Mouse (Mus musculus) layer of hippocampus, adult 11-12 months (tissue): ENCODE measurements around the gene Gpr63.
"Not testable (repeated sequence)": the region's sequence is repeated elsewhere in the genome, so short reads cannot be mapped to it uniquely, and the experiment has no call there.

Source experiments
- DNase-seq: peaks from one replicate; pipeline ENCODE4 v3.0.0; 2022; ENCODE audit warnings: low spot score

Gene Gpr63

GRCm38 (mm10) chr4:24966299-24966991 lies at the start of gene Gpr63:
TSS of gene Gpr63 (plus strand) at chr4:24966407.
- DNase-seq, result peak; percentile 71

DNA sequence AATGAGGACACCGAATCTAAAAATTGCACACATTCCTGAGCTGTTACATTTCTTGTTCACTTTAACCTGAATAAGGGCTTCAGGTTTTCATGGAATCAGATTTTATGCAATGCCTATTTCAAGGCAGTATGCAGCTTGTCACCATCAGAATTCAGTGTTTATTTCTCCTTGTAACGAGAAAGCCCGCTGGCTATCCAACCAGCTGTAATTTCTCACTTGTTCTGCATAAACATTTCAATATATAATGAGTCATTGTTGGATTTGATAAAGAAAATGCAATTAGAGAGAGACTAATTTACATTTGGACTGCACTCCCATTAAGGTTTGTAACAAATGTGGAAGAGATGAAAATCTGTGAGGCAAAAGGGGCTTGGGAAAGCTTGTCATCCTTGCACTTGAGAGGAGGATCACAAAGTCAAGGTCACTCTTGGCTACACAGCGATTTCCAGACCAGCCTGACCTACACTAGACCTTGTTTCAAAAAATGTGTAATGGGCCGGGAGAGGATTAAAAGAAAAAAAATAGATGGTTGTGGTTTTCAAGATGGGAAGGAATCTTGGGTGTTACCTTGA lies 46.1 kb upstream of the Gpr63 start:
- DNase-seq, result no peak

DNA sequence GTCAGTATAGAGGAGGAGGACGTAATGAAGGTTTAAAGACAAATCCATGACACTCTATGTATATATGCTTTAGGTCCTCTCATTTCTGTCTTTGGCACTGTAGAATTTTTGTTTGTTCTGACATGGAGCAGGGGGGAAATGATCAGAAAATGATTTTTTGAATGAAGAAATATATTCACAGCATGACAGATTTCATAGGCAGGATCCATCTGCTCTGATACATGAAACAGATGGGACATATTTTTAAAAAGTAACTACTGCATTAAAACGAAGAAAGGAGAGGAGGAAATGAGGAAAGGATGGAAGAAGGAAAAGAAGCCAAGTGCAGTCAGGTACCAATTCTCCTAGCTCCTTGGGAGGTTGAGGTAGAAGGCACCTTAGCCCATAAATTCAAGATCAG lies 41.5 kb upstream of the Gpr63 start:
- no peak for DNase-seq

- DNase-seq, result no peak
These were observed 37.9 kb upstream of the Gpr63 start for GRCm38 (mm10) chr4:24928260-24928780.

DNA sequence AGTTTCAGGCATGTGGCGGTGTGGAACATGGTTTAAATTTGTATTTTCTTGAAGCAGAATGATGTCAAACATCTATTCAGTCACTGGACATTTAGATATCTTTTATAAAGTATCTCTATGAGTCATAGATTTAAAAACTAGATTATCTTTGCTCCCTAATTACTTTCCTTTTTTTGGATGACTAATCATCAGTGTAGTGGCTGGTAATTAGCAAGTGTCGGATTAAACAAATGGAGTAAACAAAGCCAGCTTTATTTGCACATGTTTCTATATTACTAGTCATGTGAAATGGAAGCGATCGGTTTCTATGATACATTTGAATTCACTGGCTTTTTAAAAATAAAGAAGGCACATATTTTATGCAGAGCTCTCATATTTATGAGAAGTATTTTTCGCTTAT lies 37.3 kb upstream of the Gpr63 start:
- DNase-seq, result no peak

DNA sequence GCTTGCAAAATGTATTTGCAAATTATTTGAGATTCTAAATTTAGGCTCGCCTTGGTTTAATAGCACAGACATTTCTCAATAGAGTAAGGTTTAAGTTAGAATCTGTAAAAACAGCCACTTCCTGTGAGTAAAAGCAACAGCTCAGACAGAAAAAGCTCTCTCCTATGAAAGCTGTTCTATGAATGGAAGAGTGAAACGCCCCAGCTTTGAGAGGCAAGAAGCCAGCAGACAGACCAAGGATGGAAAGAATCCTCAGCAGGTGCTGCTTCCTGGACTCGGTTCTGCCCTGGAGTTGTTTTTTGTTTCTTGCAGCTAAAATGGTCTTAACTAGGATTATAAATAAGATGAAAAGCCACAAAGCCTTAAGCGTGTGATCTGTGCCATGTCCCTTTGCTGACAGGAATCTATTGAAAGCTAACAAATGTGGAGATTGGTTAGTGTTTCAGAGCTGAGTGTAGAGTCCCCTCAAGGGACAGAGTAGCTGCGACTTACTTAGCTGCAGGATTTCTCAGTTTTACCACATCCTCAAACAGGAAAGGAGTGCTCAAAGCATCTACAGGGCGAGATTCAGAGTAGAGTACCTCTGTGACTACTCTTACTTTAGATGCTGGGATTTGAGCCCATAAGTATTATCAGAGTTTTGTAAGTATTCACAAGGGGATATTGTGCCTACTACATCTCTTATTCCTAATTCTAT lies 23.3 kb upstream of the Gpr63 start:
- DNase-seq, result no peak

GRCm38 (mm10) chr4:24965918-24966298 lies 299 bp upstream of the Gpr63 start:
- DNase-seq, result no peak

GRCm38 (mm10) chr4:24967251-24967650 lies 1.0 kb downstream of the Gpr63 start:
- DNase-seq, result no peak

DNA sequence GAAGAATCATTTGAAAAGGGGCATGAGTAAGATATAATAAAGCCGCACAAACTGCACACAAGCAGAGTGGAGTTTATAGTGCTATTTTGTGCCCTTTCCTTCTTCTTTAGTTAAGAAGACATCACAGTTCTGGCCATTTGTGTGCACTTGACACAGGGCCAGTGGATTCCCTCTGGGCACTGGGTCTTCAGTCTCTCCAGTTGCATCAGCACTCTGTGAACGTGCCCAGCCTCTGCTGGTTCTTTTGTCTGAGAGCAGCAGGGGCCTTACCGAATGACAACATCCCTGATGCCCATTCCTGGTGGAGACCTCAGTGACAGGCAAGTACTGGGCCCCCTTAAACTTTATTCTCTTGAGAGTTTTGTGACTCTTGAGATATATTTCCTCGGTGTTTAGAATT lies 12.4 kb downstream of the Gpr63 start:
- no peak for DNase-seq

- no peak for DNase-seq
These were observed 19.4 kb downstream of the Gpr63 start for GRCm38 (mm10) chr4:24985612-24986011.

GRCm38 (mm10) chr4:24991475-24991874 lies 25.3 kb downstream of the Gpr63 start:
- DNase-seq, result no peak

DNA sequence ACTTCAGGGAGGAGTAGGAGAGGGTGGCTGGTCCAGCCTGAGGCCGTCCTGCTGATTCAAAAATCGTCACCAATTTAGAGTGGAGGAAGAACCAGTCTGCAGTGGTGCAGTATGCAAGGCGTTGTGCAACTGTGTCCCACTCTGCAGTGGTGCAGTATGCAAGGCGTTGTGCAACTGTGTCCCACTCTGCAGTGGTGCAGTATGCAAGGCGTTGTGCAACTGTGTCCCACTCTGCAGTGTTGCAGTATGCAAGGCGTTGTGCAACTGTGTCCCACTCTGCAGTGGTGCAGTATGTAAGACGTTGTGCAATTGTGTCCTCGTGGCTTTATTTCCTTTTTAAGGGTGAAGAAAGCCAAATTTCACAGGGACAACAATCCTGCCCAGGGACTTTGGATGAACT lies 43.1 kb downstream of the Gpr63 start:
- DNase-seq, result not testable (repeated sequence)

DNA sequence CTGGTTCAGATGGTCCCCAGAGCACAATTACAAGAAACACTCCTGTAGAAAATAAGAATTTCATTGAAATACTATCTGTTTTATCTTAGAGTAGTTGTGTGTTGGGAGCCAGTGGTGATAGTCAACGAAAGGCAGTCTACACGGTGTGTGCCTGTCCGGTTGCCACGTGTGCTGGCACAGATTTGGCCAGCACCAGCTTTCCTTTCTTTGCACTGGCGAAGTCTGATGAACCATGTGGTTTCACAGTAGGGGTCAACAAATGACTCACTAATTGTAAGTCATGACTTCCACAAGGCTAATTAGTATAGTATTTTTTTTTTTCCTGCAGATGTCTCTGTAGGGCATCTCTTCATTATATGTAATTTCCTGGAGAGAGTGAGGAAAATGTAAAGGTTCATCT lies 45.6 kb downstream of the Gpr63 start:
- DNase-seq, result no peak

DNA sequence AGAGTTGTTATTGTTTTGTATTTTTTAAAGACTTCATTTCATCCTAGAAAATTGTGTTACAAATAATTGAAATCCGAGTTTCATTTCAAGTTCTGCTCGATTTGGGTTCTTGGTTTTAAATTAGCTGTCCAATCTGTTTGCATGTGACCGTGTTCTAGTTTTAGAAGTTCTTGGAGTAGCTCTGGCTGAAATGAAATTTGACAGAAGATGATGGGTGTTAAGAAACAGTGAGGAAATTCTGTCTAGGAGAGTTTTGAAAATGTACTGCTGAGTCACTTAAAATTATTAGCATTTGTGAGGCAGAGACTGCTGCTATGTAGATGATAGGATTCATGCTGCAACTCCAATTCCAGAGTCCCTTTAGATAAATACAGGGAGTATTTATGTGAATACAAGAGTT lies 46.5 kb downstream of the Gpr63 start:
- DNase-seq, result no peak

GRCm38 (mm10) chr4:25015017-25015655 lies 48.9 kb downstream of the Gpr63 start:
- no peak for DNase-seq

DNA sequence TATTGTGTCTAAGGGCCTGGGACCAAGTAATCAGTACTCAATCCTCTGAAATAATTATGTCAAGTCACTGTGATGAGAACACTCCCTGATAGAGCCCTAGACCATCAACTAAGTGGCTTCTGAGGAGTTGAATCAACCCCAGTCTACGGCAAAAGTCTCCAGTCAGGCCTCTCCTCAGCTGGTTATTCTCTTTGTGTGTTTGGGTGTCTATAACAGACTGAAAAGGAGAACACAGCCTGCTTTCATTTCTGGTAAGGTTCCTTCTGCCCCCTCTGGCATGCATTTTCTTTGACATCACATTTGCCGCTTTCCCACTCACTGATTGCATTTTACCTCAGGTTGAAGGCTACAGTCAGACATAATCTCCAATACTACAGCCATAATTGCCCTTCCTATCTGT lies 62.0 kb downstream of the Gpr63 start:
- DNase-seq, result no peak

- DNase-seq, result no peak
These were observed 62.5 kb downstream of the Gpr63 start for GRCm38 (mm10) chr4:25028752-25029151.

DNA sequence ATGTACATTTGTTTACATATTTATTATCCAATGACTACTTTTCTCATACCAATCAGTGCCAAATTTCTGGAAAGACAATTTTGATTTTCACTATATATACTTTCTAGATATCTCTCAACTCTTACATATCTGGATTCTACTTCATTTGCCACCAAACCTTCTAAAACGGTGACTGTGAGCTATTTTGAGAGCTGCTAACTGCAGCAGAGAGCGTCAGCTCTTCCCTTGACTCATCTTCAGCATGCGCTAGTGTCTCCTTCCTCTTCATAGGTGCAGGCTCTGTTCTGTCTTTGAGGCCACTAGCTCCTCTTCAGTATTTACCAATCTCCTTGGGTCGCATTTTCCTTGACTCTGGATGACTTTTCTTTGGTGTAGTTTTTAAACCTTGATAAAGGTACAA lies 63.7 kb downstream of the Gpr63 start:
- DNase-seq, result no peak

DNA sequence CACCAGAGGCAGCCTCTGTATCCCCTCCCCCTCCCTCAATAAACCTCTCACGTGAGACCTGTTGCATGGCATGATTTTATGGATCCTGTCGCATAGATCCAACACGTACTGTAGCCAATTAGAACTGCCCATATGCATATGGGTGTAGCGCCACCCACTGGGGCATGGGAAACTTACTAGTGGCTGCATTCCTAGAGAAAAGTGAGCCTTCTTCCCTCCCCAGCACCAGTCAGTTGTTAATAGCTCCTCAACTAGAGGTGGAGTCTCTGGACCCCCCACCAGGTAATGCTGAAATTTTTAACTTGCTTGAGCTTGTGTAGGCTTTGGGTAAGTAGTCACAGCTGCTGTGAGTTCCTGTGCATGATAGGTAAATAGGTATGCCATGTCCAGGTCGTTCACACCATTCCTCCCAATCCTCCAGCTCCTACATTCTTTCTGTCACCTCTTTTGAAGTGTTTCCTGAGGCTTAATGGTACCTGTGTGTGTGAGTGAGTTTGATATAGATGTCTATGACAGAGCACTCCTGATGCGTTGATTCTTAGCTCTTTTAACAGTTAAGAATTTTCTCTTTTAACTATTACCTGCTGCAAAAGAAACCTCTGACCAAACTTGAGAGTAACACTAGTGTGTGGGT lies 69.1 kb downstream of the Gpr63 start:
- DNase-seq, result no peak

DNA sequence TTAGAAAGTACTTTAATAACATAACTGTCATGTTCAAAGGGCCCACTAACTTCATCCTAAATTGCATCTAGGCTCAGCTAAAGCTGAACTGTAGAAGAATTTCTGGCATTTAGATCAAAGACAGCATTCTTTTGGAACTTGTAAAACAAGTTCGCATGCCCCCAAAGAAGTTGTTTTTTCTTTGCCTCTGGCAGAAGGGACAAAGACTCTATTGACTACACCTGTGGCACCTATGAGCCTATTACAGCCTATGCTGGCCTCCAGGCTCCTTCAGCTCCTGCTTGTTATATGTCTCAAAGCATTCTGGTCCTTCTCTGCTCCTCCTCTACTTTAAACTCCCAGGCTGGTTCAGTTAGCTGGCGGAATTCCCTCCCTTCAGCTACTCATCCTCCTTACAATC lies 69.6 kb downstream of the Gpr63 start:
- no peak for DNase-seq

GRCm38 (mm10) chr4:25037260-25037659 lies 71.1 kb downstream of the Gpr63 start:
- DNase-seq, result no peak

DNA sequence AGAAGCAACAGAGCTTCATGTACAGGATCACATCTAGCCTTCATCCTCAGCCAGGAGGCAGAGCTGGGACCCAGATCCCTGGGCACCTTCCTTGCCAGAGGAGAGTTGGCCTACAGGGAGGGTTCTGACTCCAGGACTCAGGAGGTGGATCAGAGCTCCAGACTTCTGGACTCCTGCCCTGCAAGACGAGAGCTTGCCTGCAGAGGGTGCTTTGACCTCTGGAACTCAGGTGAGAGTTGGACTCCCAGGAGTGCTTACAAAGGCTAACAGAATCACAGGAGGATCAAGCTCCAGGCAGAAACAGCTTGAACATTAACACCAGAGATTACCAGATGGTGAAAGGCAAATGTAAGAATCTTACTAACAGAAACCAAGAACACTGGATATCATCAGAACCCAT lies 89.3 kb downstream of the Gpr63 start:
- not testable (repeated sequence) for DNase-seq
